Mouse (Mus musculus): Measurements from ENCODE around the gene Blvra.

The Blvra gene

DNA sequence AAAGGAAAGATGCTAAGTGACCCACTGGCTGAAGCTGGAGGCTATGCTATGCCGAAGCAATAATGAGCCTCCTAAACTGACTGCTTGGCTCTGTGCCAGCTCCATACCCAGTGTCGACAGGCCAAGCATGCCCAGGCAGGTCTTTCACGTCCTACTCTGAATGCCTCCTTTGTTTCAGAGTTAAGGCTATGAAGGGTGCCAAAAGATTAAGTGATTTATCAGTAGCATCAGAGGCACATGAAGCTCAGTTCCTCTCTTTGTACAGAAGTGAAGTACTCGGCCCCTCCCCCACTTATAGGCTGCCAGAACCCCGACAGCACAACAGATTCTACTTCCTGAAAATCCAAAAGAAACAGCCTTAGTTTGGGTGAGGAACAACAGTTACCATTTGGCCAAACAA, 66.5 kb downstream of the Blvra start:
- peak; percentile 61 for DNase-seq (ENCODE audit: low read depth)

DNA sequence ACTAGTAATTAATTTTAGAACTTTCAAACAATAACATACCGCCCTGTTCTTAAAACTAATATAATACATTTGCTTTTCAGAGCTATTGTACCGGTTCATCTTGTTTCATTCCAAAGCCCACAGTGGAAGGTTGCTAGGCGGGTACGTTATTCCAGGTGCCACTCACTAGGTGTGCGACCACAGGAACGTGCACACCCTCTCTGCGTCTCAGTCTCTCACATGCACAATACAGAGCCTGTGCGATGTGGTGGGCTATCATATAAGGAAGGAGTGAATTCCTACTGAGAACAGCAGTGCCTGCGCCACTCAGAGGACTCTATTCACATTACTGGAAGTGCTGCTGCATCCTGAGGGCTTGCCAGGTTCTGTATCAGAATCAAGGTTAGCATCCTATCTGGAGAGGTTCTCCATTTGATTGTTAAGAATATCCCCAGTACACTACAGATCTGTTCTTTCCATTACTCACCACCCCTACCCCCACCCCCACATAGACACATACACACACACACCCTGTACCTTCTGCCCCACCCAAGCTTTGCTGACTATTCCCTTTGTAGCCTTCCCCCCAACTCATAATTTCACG, 67.5 kb downstream of the Blvra start:
- no peak for DNase-seq (ENCODE audit: low read depth)

DNA sequence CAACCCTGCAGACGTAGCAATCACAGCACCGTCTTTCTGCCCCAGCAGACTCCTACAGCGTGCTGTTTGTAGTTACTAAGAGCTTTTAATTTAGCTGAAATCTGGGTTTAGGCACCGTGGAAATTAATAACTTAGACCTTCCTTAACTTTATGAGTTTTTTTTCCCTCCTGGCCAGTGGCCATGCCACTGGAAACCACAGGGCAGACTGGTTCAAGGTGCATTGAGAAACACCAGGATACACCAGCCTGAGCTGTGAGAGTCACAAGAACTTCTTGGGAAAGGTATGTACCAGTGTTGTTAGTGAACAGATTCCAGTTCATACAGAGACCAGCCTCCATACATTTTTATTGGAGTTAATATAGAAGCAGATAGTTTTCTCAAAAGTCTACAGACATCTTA, 68.0 kb downstream of the Blvra start:
- DNase-seq (ENCODE audit: low read depth): no peak

- peak; percentile 37 for DNase-seq (ENCODE audit: low read depth)
These were observed 68.6 kb downstream of the Blvra start for GRCm38 (mm10) chr2:127139094-127139493.

- DNase-seq (ENCODE audit: low read depth): no peak
These were observed 69.1 kb downstream of the Blvra start for GRCm38 (mm10) chr2:127139605-127140004.

GRCm38 (mm10) chr2:127140011-127140410, 69.5 kb downstream of the Blvra start:
- DNase-seq (ENCODE audit: low read depth): no peak

GRCm38 (mm10) chr2:127142031-127142430, 71.6 kb downstream of the Blvra start:
- DNase-seq (ENCODE audit: low read depth): no peak

DNA sequence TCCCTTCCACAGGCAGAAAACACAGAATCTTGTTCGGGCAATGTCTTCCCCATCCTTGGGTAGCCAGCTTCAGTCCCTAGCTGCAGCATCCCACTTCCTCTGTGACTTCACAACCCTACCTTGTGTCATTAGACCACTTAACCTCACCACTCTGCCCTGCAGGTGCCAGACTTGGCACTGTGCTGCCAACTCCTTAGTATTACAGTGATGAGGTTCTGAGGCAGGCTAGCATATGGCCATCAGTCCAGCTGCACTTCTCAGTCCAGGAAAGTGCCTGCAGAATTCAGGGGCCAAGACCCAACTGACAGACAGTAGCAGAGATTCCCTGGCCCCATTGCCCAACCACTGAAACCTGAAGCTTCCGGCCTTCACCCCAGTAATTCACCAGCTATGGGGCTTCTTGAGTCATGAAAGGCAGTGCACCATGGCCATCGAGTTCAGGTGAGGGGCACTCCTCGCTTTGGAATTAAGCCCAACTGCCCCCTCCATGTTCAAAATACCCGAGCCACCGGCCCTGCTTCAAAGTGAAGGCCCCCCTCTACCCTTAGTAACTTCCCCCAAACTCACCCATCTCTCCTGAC, 72.2 kb downstream of the Blvra start:
- DNase-seq (ENCODE audit: low read depth): no peak

DNA sequence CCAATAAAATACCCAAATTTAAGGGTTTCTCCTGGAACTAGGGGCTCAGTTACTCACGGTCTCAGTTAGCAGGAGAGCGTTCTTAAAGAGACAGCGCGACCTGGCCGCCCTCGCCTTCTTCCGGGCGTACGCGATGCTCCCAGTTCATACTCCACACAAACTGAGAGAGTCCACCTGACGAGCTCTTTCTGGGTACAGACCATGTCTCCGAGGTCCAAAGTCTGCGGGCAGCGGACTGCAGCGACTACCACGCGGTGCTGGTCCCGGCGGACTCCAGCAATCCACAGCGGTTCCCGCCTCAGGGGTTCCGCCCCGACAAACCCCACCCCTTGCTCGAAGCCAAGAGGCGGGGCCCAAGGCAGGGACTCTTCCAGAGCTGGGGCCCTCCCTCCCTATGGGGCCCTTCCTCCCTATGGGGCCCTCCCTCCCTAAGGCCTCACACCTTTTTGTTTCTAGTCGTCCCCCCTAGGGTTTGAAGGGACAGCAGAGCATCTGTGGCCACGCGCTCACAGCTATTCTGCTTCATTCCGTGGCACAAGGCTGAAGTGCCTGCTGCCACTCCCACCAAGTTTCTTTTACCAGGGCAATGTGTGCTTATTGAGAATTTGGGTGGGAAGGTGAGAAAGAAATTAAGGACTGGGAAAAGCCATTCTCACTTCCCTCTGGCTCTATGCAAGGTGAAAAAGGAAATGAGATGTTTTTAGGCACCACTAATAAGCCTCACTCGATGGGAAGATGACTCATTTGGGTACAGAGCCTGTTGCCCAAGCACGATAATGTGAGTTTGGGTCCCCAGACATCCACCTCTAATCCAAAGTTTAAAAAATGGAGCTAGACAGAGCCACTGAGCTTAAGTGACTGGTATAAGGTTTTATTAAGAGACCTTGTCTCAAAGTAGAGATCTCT, 72.9 kb downstream of the Blvra start, which contains the start of gene Itpripl1:
Gene Itpripl1 (minus strand): TSS at position 285 of the 906 bp plus-strand sequence.
- DNase-seq (ENCODE audit: low read depth): no peak

DNA sequence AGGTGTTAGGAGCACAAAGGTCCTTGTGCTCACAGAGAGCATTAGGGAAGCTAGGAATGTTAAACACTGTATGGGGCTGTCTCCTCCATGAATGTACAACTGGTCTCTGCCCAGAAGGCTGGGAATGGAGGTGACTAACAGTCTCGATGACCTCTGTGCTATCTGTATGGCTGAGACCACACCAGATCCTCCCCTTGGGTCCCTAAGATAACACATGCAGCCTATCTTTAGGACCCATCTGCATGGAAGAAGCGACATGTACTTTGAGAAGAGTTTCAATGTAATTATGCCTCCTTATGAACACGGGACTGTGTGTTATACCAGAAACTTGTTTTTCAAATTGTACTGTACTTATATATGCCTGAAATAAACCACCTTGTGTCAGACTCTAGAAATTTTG, 75.2 kb downstream of the Blvra start:
- no peak for DNase-seq (ENCODE audit: low read depth)
